Mouse (Mus musculus) CH12.LX (cell line): ENCODE measurements at regions not wholly inside any gene's neighbourhood (a gene's known extent, or its start where the extent isn't known, plus 50 kb on each side); places are given as distances from the start of the nearest gene placed in this dataset.

Experiments used
- HCFC1 ChIP-seq: IDR thresholded peaks from 2 replicates; pipeline ENCODE4 v1.6.1; 2012; ENCODE audit warnings: low read depth, mild to moderate bottlenecking, inconsistent platforms, low read length, improper control_type of control experiment
- NRF1 ChIP-seq: IDR thresholded peaks from 2 replicates; pipeline ENCODE4 v1.6.1; 2014; ENCODE audit warnings: low read depth, mild to moderate bottlenecking, inconsistent platforms, low read length, improper control_type of control experiment, moderate library complexity

GRCm38 (mm10) chr4:31583495-31583894 is 380.4 kb upstream of the Map3k7 start:
- TF ChIP-seq HCFC1, result no peak
- no peak for TF ChIP-seq NRF1
